In the genomic region with DNA sequence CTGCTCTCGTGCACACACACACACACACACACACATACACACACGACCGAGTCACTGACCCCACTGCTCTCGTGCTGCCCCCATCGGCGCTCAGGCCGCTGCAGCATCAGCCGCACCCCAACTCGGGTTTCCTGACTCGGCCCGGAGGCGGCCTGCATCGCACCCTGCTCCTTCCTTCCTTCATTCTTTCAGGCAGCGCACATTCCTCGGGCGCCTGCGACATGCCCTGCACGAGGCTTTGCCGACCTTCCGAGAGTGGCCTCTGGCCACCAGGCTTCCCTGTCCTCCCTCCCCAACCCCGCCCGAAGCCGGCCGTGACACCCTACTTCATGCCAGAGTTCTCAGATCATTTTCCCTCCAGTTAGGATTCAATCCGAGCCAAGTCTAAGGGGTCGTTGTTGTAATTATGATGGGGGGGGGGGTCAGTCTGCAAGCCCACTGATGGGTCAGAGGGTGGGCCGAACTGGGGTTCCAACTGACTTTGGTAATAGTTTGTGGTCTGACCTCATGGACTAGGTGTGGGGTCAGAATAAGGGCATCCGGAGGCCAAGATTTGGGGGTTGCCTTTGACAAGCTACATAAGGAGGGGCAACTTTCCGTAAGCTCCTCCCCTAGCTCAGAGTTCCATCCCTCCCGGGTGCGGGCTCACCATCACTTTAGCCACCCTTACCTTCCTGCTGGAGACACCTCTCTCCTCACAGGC, we compare ENCODE assay signal across 8 mouse cellular contexts. TPM values are rescaled to one million over a fixed set of nuclear protein-coding genes. Genes with fewer than 3 reads are reported as not detected.
DNase-seq lines count a peak whose midpoint lies in the region; ATAC-seq and TF ChIP-seq lines count a peak whose summit lies in the region.

No protein-coding gene starts in this region.

- H3K4me1 ChIP-seq in forebrain, embryonic 16.5 days (replicated peaks; ENCODE audit: control insufficient read depth, insufficient read depth, low read length), result peaks cover 30% of the 10 kb centered on the region
- peaks cover 10% of the 10 kb centered on the region for H3K4me1 ChIP-seq in hindbrain, embryonic 14.5 days (replicated peaks; ENCODE audit: control insufficient read depth, insufficient read depth, low read length)
- peaks cover 10% of the 10 kb centered on the region for H3K4me1 ChIP-seq in liver, adult 2 months (ENCODE audit: control insufficient read depth, insufficient read depth, low read length)

- H3K36me3 ChIP-seq in forebrain, embryonic 16.5 days (ENCODE audit: control insufficient read depth, insufficient read depth), result no peaks in the 10 kb centered on the region
- H3K36me3 ChIP-seq in hindbrain, embryonic 14.5 days (replicated peaks; ENCODE audit: control insufficient read depth, insufficient read depth), result no peaks in the 10 kb centered on the region
- peaks cover 3% of the 10 kb centered on the region; the same call in 1 of the 2 replicates for H3K36me3 ChIP-seq in liver, adult 2 months (ENCODE audit: control insufficient read depth, insufficient read depth, low read length)

- TF ChIP-seq POLR2A in liver, adult 2 months (IDR thresholded peaks at IDR 0.05; ENCODE audit: extremely low read depth, insufficient read depth, low read length), result no peak

- ATAC-seq in forebrain, embryonic 16.5 days, result no peak; the same call in 1 of the 2 replicates
- ATAC-seq in hindbrain, embryonic 14.5 days (ENCODE audit: low FRiP score), result no peak

- peak overlapping the region; percentile 42 for H3K4me3 ChIP-seq in forebrain, embryonic 16.5 days (replicated peaks; ENCODE audit: low read length)
- H3K4me3 ChIP-seq in hindbrain, embryonic 14.5 days (replicated peaks; ENCODE audit: low read length), result peak overlapping the region; percentile 41
- H3K4me3 ChIP-seq in liver, adult 2 months (ENCODE audit: insufficient read depth, low read depth, low read length), result peak overlapping the region; percentile 55; the same call in 1 of the 2 replicates

- 0 out of 2 replicates have a peak, but pooled peaks have one; percentile 6 for TF ChIP-seq CTCF in liver, adult 2 months (IDR thresholded peaks at IDR 0.05; ENCODE audit: low read depth, low read length)

- peak; percentile 33 for DNase-seq in ovary, adult 18-20 months (ENCODE audit: low spot score)
- no peak for DNase-seq in ovary, postnatal 14 days (ENCODE audit: low spot score)
- no peak for DNase-seq in hindbrain, embryonic 14.5 days (ENCODE audit: low spot score)
- peak; percentile 48 for DNase-seq in liver, adult 2 months (ENCODE audit: extremely low read depth, low read depth, low spot score)
- DNase-seq in neural tube, embryonic 10.5 days (ENCODE audit: extremely low spot score, low spot score), result peak; percentile 66
- peak; percentile 30 for DNase-seq in urinary bladder, postnatal 25 days (ENCODE audit: low spot score)
- DNase-seq in left cerebral cortex, adult 18-20 months (ENCODE audit: low spot score in 2 of 2), result no peak

- peak overlapping the region; percentile 22 for H3K9ac ChIP-seq in forebrain, embryonic 16.5 days (replicated peaks; ENCODE audit: low read depth, low read length)
- H3K9ac ChIP-seq in hindbrain, embryonic 14.5 days, result peak overlapping the region; percentile 49
- H3K9ac ChIP-seq in liver, adult 2 months (ENCODE audit: low read depth, low read length), result peak overlapping the region; percentile 81

- peak overlapping the region; percentile 66 for H3K4me2 ChIP-seq in forebrain, embryonic 16.5 days (ENCODE audit: low read length)
- peak overlapping the region; percentile 85 for H3K4me2 ChIP-seq in hindbrain, embryonic 14.5 days (replicated peaks)

- 9% methylated on average over 31 of the region's 31 CpGs for WGBS in forebrain, embryonic 16.5 days
- 9% methylated on average over 30 of the region's 31 CpGs for WGBS in hindbrain, embryonic 14.5 days
- 17% methylated on average over 31 of the region's 31 CpGs for WGBS in liver, adult 2 months

- H3K27me3 ChIP-seq in forebrain, embryonic 16.5 days (replicated peaks; ENCODE audit: control insufficient read depth, insufficient read depth, low read length), result peaks cover 18% of the 10 kb centered on the region
- peaks cover 10% of the 10 kb centered on the region for H3K27me3 ChIP-seq in hindbrain, embryonic 14.5 days (ENCODE audit: control insufficient read depth, insufficient read depth, low read length)
- no peaks in the 10 kb centered on the region for H3K27me3 ChIP-seq in liver, adult 2 months (ENCODE audit: control insufficient read depth, insufficient read depth, low read length)

- H3K9me3 ChIP-seq in forebrain, embryonic 16.5 days (ENCODE audit: control insufficient read depth, low read length), result no peaks in the 10 kb centered on the region
- no peaks in the 10 kb centered on the region for H3K9me3 ChIP-seq in hindbrain, embryonic 14.5 days (ENCODE audit: control insufficient read depth, low read length)

- H3K79me2 ChIP-seq in liver, adult 2 months (ENCODE audit: control insufficient read depth, insufficient read depth, low read length), result peaks cover 4% of the 10 kb centered on the region; the same call in 1 of the 2 replicates

- no peak overlapping the region for H3K27ac ChIP-seq in forebrain, embryonic 16.5 days (ENCODE audit: low read length)
- peak overlapping the region; percentile 70 for H3K27ac ChIP-seq in hindbrain, embryonic 14.5 days
- H3K27ac ChIP-seq in liver, adult 2 months (replicated peaks; ENCODE audit: insufficient read depth, low read depth, low read length), result peak overlapping the region; percentile 87

RNA-seq across cellular contexts. Expression of a gene that starts 5.2 kb away (rescaled TPM):
- 85.1 and 102 TPM in 2 replicates for polyA plus RNA-seq in forebrain, embryonic 16.5 days (2015; fragmentation: Nextera tagmentation; extraction: Ambion mirVana)
- 194 and 206 TPM in 2 replicates for polyA plus RNA-seq in hindbrain, embryonic 14.5 days (2014; fragmentation: Nextera tagmentation; extraction: Ambion mirVana)
- 33.2 and 47.4 TPM in 2 replicates for total RNA-seq in liver, adult 2 months (2014; rRNA removed)
- polyA plus RNA-seq in liver, adult 2 months (2012; rRNA removed), result 181 and 274 TPM in 2 replicates
- total RNA-seq in left cerebral cortex, adult 18-20 months (2021), result 10 to 100 TPM; 34.9 to 43.2 TPM

RNA-seq across cellular contexts. Expression of a gene that starts 23.7 kb away (rescaled TPM):
- 3.9 and 4.3 TPM in 2 replicates for polyA plus RNA-seq in forebrain, embryonic 16.5 days (2015; fragmentation: Nextera tagmentation; extraction: Ambion mirVana)
- 1.2 and 1.3 TPM in 2 replicates for polyA plus RNA-seq in hindbrain, embryonic 14.5 days (2014; fragmentation: Nextera tagmentation; extraction: Ambion mirVana)
- total RNA-seq in liver, adult 2 months (2014; rRNA removed), result 0.40 and 0.46 TPM in 2 replicates
- 0.75 and 0.76 TPM in 2 replicates for polyA plus RNA-seq in liver, adult 2 months (2012; rRNA removed)
- total RNA-seq in left cerebral cortex, adult 18-20 months (2021), result under 1 TPM; 0.30 to 0.40 TPM

RNA-seq across cellular contexts. Expression of a gene that starts 57.7 kb away (rescaled TPM):
- polyA plus RNA-seq in forebrain, embryonic 16.5 days (2015; fragmentation: Nextera tagmentation; extraction: Ambion mirVana), result 3.7 and 4.1 TPM in 2 replicates
- polyA plus RNA-seq in hindbrain, embryonic 14.5 days (2014; fragmentation: Nextera tagmentation; extraction: Ambion mirVana), result 4.9 TPM in 2 replicates
- 3.3 and 5.6 TPM in 2 replicates for total RNA-seq in liver, adult 2 months (2014; rRNA removed)
- polyA plus RNA-seq in liver, adult 2 months (2012; rRNA removed), result 5.2 and 5.8 TPM in 2 replicates
- total RNA-seq in left cerebral cortex, adult 18-20 months (2021), result 1 to 10 TPM; 2.6 to 3.0 TPM

Comparison
In these comparisons a context has a peak if more than half of its experiments do, and no peak if none do; other contexts are left out.
1. DNase-seq: peak in ovary, adult 18-20 months (single experiment), liver, adult 2 months (single experiment), neural tube, embryonic 10.5 days (single experiment) and urinary bladder, postnatal 25 days (single experiment); none in ovary, postnatal 14 days (single experiment), hindbrain, embryonic 14.5 days (single experiment) and left cerebral cortex, adult 18-20 months (0 of 2).
2. H3K9ac ChIP-seq: peak in every context shown above with its lines; median percentile 81 in liver, adult 2 months; 49 in hindbrain, embryonic 14.5 days; 22 in forebrain, embryonic 16.5 days.
3. Peak in every context shown above with its lines, with median percentiles within 50 percentile points of each other: H3K4me3 ChIP-seq.